Mouse (Mus musculus): ENCODE results near the gene Tbc1d17. TPM values are rescaled to one million over a fixed set of nuclear protein-coding genes. Genes with fewer than 3 reads are reported as not detected.

Gene Tbc1d17
- polyA plus RNA-seq, 1 experiment from 2014 or later: 73.6 TPM

GRCm38 (mm10) chr7:44856265-44856916 lies 7.5 kb upstream of the Tbc1d17 start:
- H3K27me3 ChIP-seq (replicated peaks; ENCODE audit: control insufficient read depth, insufficient read depth, low read length): no peaks in the 10 kb centered on the region
- WGBS: 57% methylated on average over 9 of the region's 9 CpGs
- ATAC-seq: no peak
- peak overlapping the region; percentile 40; the same call in 1 of the 2 replicates for H3K9ac ChIP-seq (ENCODE audit: low read depth, low read length)
- peak overlapping the region; percentile 72 for H3K4me2 ChIP-seq (ENCODE audit: low read depth, low read length)
- H3K4me3 ChIP-seq (ENCODE audit: low read length): peak overlapping the region; percentile 90
- H3K36me3 ChIP-seq (ENCODE audit: control insufficient read depth, insufficient read depth, low read length): peaks cover 2% of the 10 kb centered on the region; the same call in 1 of the 2 replicates
- peak overlapping the region; percentile 94 for H3K27ac ChIP-seq (ENCODE audit: low read length)
- H3K4me1 ChIP-seq (ENCODE audit: control insufficient read depth, insufficient read depth, low read length): peaks cover 43% of the 10 kb centered on the region
- H3K9me3 ChIP-seq (ENCODE audit: control insufficient read depth, low read length): no peaks in the 10 kb centered on the region

GRCm38 (mm10) chr7:44855036-44855435 lies 6.2 kb upstream of the Tbc1d17 start:
- Histone ChIP-seq H3K4me3 (ENCODE audit: low read length) (peak overlapping the region; percentile 61), H3K27me3 (replicated peaks; ENCODE audit: control insufficient read depth, insufficient read depth, low read length) (no peaks in the 10 kb centered on the region), H3K9ac (ENCODE audit: low read depth, low read length) (peak overlapping the region; percentile 86), H3K4me2 (ENCODE audit: low read depth, low read length) (peak overlapping the region; percentile 83), H3K9me3 (ENCODE audit: control insufficient read depth, low read length) (no peaks in the 10 kb centered on the region), H3K36me3 (ENCODE audit: control insufficient read depth, insufficient read depth, low read length) (peaks cover 2% of the 10 kb centered on the region; the same call in 1 of the 2 replicates), H3K27ac (ENCODE audit: low read length) (peak overlapping the region; percentile 100), H3K4me1 (ENCODE audit: control insufficient read depth, insufficient read depth, low read length) (peaks cover 49% of the 10 kb centered on the region)
- peak; percentile 18 for ATAC-seq
- WGBS: 35% methylated on average over 10 of the region's 10 CpGs

DNA sequence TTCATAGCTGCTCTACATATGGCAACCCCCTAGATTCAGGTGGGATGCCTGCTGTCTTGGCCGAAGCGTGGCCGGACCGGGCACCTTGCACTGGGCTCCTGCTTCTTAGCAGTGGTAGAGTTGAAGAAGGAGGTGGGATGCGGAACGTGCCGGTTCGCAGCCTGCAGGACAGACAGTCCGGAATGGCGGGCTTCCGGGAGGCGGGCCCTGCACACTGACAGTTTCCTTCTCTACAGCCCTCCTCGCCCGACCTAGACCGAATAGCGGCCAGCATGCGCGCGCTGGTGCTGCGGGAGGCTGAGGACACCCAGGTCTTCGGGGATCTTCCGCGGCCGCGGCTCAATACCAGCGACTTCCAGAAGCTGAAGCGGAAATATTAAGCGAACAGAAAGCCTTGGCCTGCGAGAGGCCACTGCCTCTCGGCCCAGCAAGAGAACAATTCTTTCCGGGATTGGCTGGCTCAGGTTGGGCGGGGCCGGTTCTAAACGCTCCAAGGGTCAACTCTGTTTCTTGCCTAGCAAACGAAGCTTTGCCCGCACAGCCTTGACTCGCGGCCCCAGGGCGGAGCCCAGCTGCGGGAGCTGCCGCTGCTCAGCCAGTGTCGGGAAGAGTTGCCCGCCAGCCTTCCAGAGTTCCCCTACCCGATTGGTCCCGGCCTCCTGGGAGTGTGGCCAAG lies 5.6 kb upstream of the Tbc1d17 start:
- Histone ChIP-seq H3K4me2 (ENCODE audit: low read depth, low read length) (peak overlapping the region; percentile 83), H3K27ac (ENCODE audit: low read length) (peak overlapping the region; percentile 100), H3K36me3 (ENCODE audit: control insufficient read depth, insufficient read depth, low read length) (0 out of 2 replicates have a peak, but pooled peaks cover 2% of the 10 kb centered on the region), H3K27me3 (replicated peaks; ENCODE audit: control insufficient read depth, insufficient read depth, low read length) (no peaks in the 10 kb centered on the region), H3K9me3 (ENCODE audit: control insufficient read depth, low read length) (no peaks in the 10 kb centered on the region), H3K4me1 (ENCODE audit: control insufficient read depth, insufficient read depth, low read length) (peaks cover 49% of the 10 kb centered on the region), H3K4me3 (ENCODE audit: low read length) (peak overlapping the region; percentile 61), H3K9ac (ENCODE audit: low read depth, low read length) (peak overlapping the region; percentile 86)
- ATAC-seq: peak; percentile 83
- 2% methylated on average over 45 of the region's 45 CpGs for WGBS

DNA sequence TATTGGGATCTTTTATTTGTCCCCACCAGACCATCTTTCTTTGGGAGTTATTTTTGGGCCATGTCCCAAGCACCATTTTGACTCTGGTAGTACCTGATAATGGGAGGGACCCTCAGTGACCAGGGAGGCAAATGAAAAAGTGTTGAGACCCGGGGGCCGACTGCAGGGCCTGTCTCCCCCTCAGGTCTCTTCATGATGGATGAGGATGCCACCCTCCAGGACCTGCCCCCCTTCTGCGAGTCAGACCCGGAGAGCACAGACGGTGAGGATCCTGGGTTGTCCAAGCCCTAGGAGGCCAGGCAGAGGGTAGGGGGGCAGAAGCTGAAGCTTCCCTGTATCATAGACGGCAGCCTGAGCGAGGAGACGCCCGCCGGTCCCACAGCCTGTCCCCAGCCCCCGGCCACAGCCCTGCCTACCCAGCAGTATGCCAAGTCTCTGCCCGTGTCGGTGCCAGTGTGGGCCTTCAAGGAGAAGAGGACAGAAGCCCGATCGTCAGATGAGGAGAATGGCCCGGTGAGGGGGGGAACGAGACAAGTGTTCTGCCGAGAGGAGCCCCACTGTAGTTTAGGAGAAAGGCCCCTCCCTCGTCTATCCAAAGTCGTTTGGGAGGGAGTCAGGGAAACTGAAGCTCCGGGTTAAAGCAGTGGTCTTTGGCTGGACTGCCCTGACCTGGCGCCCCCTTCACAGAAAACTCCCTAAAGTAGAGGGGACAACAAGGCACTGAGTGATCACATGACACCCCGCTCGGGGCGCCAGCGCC lies 4.9 kb upstream of the Tbc1d17 start:
- Histone ChIP-seq H3K27ac (ENCODE audit: low read length) (peak overlapping the region; percentile 100), H3K9me3 (ENCODE audit: control insufficient read depth, low read length) (no peaks in the 10 kb centered on the region), H3K9ac (ENCODE audit: low read depth, low read length) (peak overlapping the region; percentile 86), H3K4me2 (ENCODE audit: low read depth, low read length) (peak overlapping the region; percentile 83), H3K4me1 (ENCODE audit: control insufficient read depth, insufficient read depth, low read length) (peaks cover 49% of the 10 kb centered on the region), H3K4me3 (ENCODE audit: low read length) (peak overlapping the region; percentile 61), H3K27me3 (replicated peaks; ENCODE audit: control insufficient read depth, insufficient read depth, low read length) (no peaks in the 10 kb centered on the region), H3K36me3 (ENCODE audit: control insufficient read depth, insufficient read depth, low read length) (0 out of 2 replicates have a peak, but pooled peaks cover 2% of the 10 kb centered on the region)
- ATAC-seq: no peak
- 28% methylated on average over 26 of the region's 26 CpGs for WGBS

- H3K9ac ChIP-seq (ENCODE audit: low read depth, low read length): peak overlapping the region; percentile 21; the same call in 1 of the 2 replicates
- H3K27me3 ChIP-seq (replicated peaks; ENCODE audit: control insufficient read depth, insufficient read depth, low read length): no peaks in the 10 kb centered on the region
- 0 out of 2 replicates have a peak, but pooled peaks cover 2% of the 10 kb centered on the region for H3K36me3 ChIP-seq (ENCODE audit: control insufficient read depth, insufficient read depth, low read length)
- H3K27ac ChIP-seq (ENCODE audit: low read length): no peak overlapping the region
- 0 out of 2 replicates have a peak overlapping the region, but pooled peaks have one; percentile 83 for H3K4me2 ChIP-seq (ENCODE audit: low read depth, low read length)
- 95% methylated on average over 2 of the region's 2 CpGs for WGBS
- ATAC-seq: no peak
- no peak overlapping the region for H3K4me3 ChIP-seq (ENCODE audit: low read length)
- no peaks in the 10 kb centered on the region for H3K9me3 ChIP-seq (ENCODE audit: control insufficient read depth, low read length)
- peaks cover 42% of the 10 kb centered on the region for H3K4me1 ChIP-seq (ENCODE audit: control insufficient read depth, insufficient read depth, low read length)
These were observed 4.2 kb upstream of the Tbc1d17 start for GRCm38 (mm10) chr7:44853065-44853464.

GRCm38 (mm10) chr7:44852259-44853027 lies 3.6 kb upstream of the Tbc1d17 start:
- 87% methylated on average over 36 of the region's 36 CpGs for WGBS
- no peak for ATAC-seq
- H3K4me2 ChIP-seq (ENCODE audit: low read depth, low read length): no peak overlapping the region

GRCm38 (mm10) chr7:44851625-44852234 lies 2.9 kb upstream of the Tbc1d17 start:
- Histone ChIP-seq H3K4me3 (ENCODE audit: low read length) (no peak overlapping the region), H3K9ac (ENCODE audit: low read depth, low read length) (peak overlapping the region; percentile 91; the same call in 1 of the 2 replicates), H3K27ac (ENCODE audit: low read length) (no peak overlapping the region), H3K4me2 (ENCODE audit: low read depth, low read length) (no peak overlapping the region), H3K27me3 (replicated peaks; ENCODE audit: control insufficient read depth, insufficient read depth, low read length) (no peaks in the 10 kb centered on the region), H3K4me1 (ENCODE audit: control insufficient read depth, insufficient read depth, low read length) (peaks cover 46% of the 10 kb centered on the region), H3K36me3 (ENCODE audit: control insufficient read depth, insufficient read depth, low read length) (0 out of 2 replicates have a peak, but pooled peaks cover 3% of the 10 kb centered on the region), H3K9me3 (ENCODE audit: control insufficient read depth, low read length) (no peaks in the 10 kb centered on the region)
- 91% methylated on average over 12 of the region's 12 CpGs for WGBS
- no peak for ATAC-seq

More at GRCm38 (mm10) chr7:44852259-44853027, 3.6 kb upstream of the Tbc1d17 start:
- H3K27me3 ChIP-seq (replicated peaks; ENCODE audit: control insufficient read depth, insufficient read depth, low read length): no peaks in the 10 kb centered on the region
- H3K9me3 ChIP-seq (ENCODE audit: control insufficient read depth, low read length): no peaks in the 10 kb centered on the region
- H3K27ac ChIP-seq (ENCODE audit: low read length): no peak overlapping the region
- no peak overlapping the region; the same call in 1 of the 2 replicates for H3K9ac ChIP-seq (ENCODE audit: low read depth, low read length)
- H3K36me3 ChIP-seq (ENCODE audit: control insufficient read depth, insufficient read depth, low read length): 0 out of 2 replicates have a peak, but pooled peaks cover 2% of the 10 kb centered on the region
- peaks cover 44% of the 10 kb centered on the region for H3K4me1 ChIP-seq (ENCODE audit: control insufficient read depth, insufficient read depth, low read length)
- no peak overlapping the region for H3K4me3 ChIP-seq (ENCODE audit: low read length)

DNA sequence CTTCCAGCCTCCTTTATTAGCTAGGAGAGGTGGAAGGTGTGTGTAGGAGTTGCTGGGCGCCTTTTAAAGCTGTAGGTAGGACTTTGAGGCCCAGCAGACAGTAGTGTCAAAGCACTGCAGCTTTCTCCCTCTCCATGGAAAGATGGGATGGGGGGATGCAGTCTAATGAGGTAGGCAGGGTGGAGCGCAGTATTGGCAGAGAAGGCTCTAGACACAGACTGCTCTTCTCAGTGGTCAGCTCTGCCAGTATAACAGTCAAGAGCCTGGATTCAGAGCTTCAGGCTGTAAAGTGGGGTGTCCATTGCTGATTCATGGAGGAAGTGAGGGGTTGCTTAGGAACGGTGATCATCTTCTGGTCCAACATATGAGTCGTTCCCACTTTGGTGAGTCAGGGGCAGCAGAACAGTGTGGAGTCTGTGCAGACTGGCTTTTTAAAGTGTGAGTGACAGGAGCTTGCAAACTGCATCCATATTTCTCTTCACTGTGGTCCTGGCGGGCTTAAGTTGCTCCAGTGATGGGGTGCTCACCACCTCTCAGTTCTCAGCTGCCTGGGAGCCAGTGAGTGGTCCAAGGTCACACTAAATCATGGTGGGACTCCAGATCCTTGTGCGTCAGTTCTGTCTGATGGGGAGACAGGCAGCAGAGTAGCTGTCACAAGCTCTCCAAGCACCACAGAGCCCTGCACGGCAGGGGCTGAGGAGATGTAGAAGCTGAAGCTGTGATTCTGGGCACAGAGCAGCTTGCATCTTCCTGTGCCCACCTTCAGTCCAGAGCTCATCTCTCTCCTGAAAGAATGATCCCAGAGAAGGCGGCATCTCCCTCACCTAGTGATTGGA lies 2.1 kb upstream of the Tbc1d17 start:
- Histone ChIP-seq H3K4me2 (ENCODE audit: low read depth, low read length) (peak overlapping the region; percentile 67), H3K4me1 (ENCODE audit: control insufficient read depth, insufficient read depth, low read length) (peaks cover 41% of the 10 kb centered on the region), H3K9me3 (ENCODE audit: control insufficient read depth, low read length) (no peaks in the 10 kb centered on the region), H3K4me3 (ENCODE audit: low read length) (peak overlapping the region; percentile 82), H3K9ac (ENCODE audit: low read depth, low read length) (peak overlapping the region; percentile 91), H3K36me3 (ENCODE audit: control insufficient read depth, insufficient read depth, low read length) (peaks cover 10% of the 10 kb centered on the region; the same call in 1 of the 2 replicates), H3K27ac (ENCODE audit: low read length) (peak overlapping the region; percentile 99), H3K27me3 (replicated peaks; ENCODE audit: control insufficient read depth, insufficient read depth, low read length) (no peaks in the 10 kb centered on the region)
- WGBS: 77% methylated on average over 8 of the region's 8 CpGs
- no peak for ATAC-seq

All from intestine, embryonic 16.5 days (tissue).